Mouse (Mus musculus): ENCODE measurements around the gene Srek1. TPM values are rescaled to one million over a fixed set of nuclear protein-coding genes. Genes with fewer than 3 reads are reported as not detected.
A peak's percentile ranks its signal among the peaks of the same experiment; 100 is the strongest.

Srek1 gene
- total and polyA plus RNA-seq, 2 experiments, result 16.2 to 33.1 TPM

GRCm38 (mm10) chr13:103710359-103710781, 64.0 kb downstream of the Srek1 start:
- no peak for DNase-seq (ENCODE audit: extremely low read depth, low read depth, low spot score)
- Histone ChIP-seq H3K4me3 (ENCODE audit: insufficient read depth, low read depth, low read length) (no peak overlapping the region), H3K79me2 (ENCODE audit: control insufficient read depth, insufficient read depth, low read length) (no peaks in the 10 kb centered on the region), H3K4me1 (ENCODE audit: control insufficient read depth, insufficient read depth, low read length) (no peaks in the 10 kb centered on the region), H3K36me3 (ENCODE audit: control insufficient read depth, insufficient read depth, low read length) (no peaks in the 10 kb centered on the region), H3K9ac (ENCODE audit: low read depth, low read length) (no peak overlapping the region), H3K27ac (replicated peaks; ENCODE audit: insufficient read depth, low read depth, low read length) (no peak overlapping the region), H3K27me3 (ENCODE audit: control insufficient read depth, insufficient read depth, low read length) (no peaks in the 10 kb centered on the region)
- WGBS, result 59% methylated on average over 7 of the region's 7 CpGs
- TF ChIP-seq CTCF (IDR thresholded peaks at IDR 0.05; ENCODE audit: low read depth, low read length) (peak; percentile 48), POLR2A (IDR thresholded peaks at IDR 0.05; ENCODE audit: extremely low read depth, insufficient read depth, low read length) (no peak)

- 64% methylated on average over 6 of the region's 6 CpGs for WGBS
- Histone ChIP-seq H3K27me3 (ENCODE audit: control insufficient read depth, insufficient read depth, low read length) (no peaks in the 10 kb centered on the region), H3K4me3 (ENCODE audit: insufficient read depth, low read depth, low read length) (no peak overlapping the region), H3K4me1 (ENCODE audit: control insufficient read depth, insufficient read depth, low read length) (no peaks in the 10 kb centered on the region), H3K27ac (replicated peaks; ENCODE audit: insufficient read depth, low read depth, low read length) (no peak overlapping the region), H3K9ac (ENCODE audit: low read depth, low read length) (no peak overlapping the region), H3K36me3 (ENCODE audit: control insufficient read depth, insufficient read depth, low read length) (no peaks in the 10 kb centered on the region), H3K79me2 (ENCODE audit: control insufficient read depth, insufficient read depth, low read length) (no peaks in the 10 kb centered on the region)
- DNase-seq (ENCODE audit: extremely low read depth, low read depth, low spot score), result no peak
- TF ChIP-seq CTCF (IDR thresholded peaks at IDR 0.05; ENCODE audit: low read depth, low read length) (no peak), POLR2A (IDR thresholded peaks at IDR 0.05; ENCODE audit: extremely low read depth, insufficient read depth, low read length) (no peak)
These were observed 68.9 kb downstream of the Srek1 start for GRCm38 (mm10) chr13:103705436-103705978.

- TF ChIP-seq POLR2A (IDR thresholded peaks at IDR 0.05; ENCODE audit: extremely low read depth, insufficient read depth, low read length), result no peak
- TF ChIP-seq CTCF (IDR thresholded peaks at IDR 0.05; ENCODE audit: low read depth, low read length), result no peak
- Histone ChIP-seq H3K4me1 (ENCODE audit: control insufficient read depth, insufficient read depth, low read length) (no peaks in the 10 kb centered on the region), H3K27me3 (ENCODE audit: control insufficient read depth, insufficient read depth, low read length) (no peaks in the 10 kb centered on the region), H3K4me3 (ENCODE audit: insufficient read depth, low read depth, low read length) (no peak overlapping the region), H3K9ac (ENCODE audit: low read depth, low read length) (no peak overlapping the region), H3K79me2 (ENCODE audit: control insufficient read depth, insufficient read depth, low read length) (no peaks in the 10 kb centered on the region), H3K27ac (replicated peaks; ENCODE audit: insufficient read depth, low read depth, low read length) (no peak overlapping the region), H3K36me3 (ENCODE audit: control insufficient read depth, insufficient read depth, low read length) (no peaks in the 10 kb centered on the region)
- DNase-seq (ENCODE audit: extremely low read depth, low read depth, low spot score), result no peak
- 86% methylated on average over 6 of the region's 6 CpGs for WGBS
These were observed 70.6 kb downstream of the Srek1 start for GRCm38 (mm10) chr13:103703833-103704232.

GRCm38 (mm10) chr13:103703386-103703785, 71.0 kb downstream of the Srek1 start:
- no peaks in the 10 kb centered on the region for H3K27me3 ChIP-seq (ENCODE audit: control insufficient read depth, insufficient read depth, low read length)
- no peak overlapping the region for H3K9ac ChIP-seq (ENCODE audit: low read depth, low read length)
- H3K4me3 ChIP-seq (ENCODE audit: insufficient read depth, low read depth, low read length), result no peak overlapping the region
- H3K4me1 ChIP-seq (ENCODE audit: control insufficient read depth, insufficient read depth, low read length), result no peaks in the 10 kb centered on the region
- H3K36me3 ChIP-seq (ENCODE audit: control insufficient read depth, insufficient read depth, low read length), result no peaks in the 10 kb centered on the region
- DNase-seq (ENCODE audit: extremely low read depth, low read depth, low spot score), result peak; percentile 24
- H3K27ac ChIP-seq (replicated peaks; ENCODE audit: insufficient read depth, low read depth, low read length), result no peak overlapping the region
- WGBS, result 41% methylated on average over 7 of the region's 7 CpGs
- no peaks in the 10 kb centered on the region for H3K79me2 ChIP-seq (ENCODE audit: control insufficient read depth, insufficient read depth, low read length)
- peak; percentile 88 for TF ChIP-seq CTCF (IDR thresholded peaks at IDR 0.05; ENCODE audit: low read depth, low read length)
- TF ChIP-seq POLR2A (IDR thresholded peaks at IDR 0.05; ENCODE audit: extremely low read depth, insufficient read depth, low read length), result no peak

- no peak overlapping the region for H3K27ac ChIP-seq (replicated peaks; ENCODE audit: insufficient read depth, low read depth, low read length)
These were observed 72.1 kb downstream of the Srek1 start for GRCm38 (mm10) chr13:103702266-103702665.

GRCm38 (mm10) chr13:103700752-103701151, 73.7 kb downstream of the Srek1 start:
- no peaks in the 10 kb centered on the region for H3K27me3 ChIP-seq (ENCODE audit: control insufficient read depth, insufficient read depth, low read length)
- 74% methylated on average over 2 of the region's 2 CpGs for WGBS
- H3K4me3 ChIP-seq (ENCODE audit: insufficient read depth, low read depth, low read length), result no peak overlapping the region
- H3K36me3 ChIP-seq (ENCODE audit: control insufficient read depth, insufficient read depth, low read length), result no peaks in the 10 kb centered on the region
- H3K79me2 ChIP-seq (ENCODE audit: control insufficient read depth, insufficient read depth, low read length), result no peaks in the 10 kb centered on the region
- H3K9ac ChIP-seq (ENCODE audit: low read depth, low read length), result no peak overlapping the region
- H3K4me1 ChIP-seq (ENCODE audit: control insufficient read depth, insufficient read depth, low read length), result no peaks in the 10 kb centered on the region
- TF ChIP-seq CTCF (IDR thresholded peaks at IDR 0.05; ENCODE audit: low read depth, low read length) (no peak), POLR2A (IDR thresholded peaks at IDR 0.05; ENCODE audit: extremely low read depth, insufficient read depth, low read length) (no peak)
- no peak overlapping the region for H3K27ac ChIP-seq (replicated peaks; ENCODE audit: insufficient read depth, low read depth, low read length)
- no peak for DNase-seq (ENCODE audit: extremely low read depth, low read depth, low spot score)

More at GRCm38 (mm10) chr13:103702266-103702665, 72.1 kb downstream of the Srek1 start:
- Histone ChIP-seq H3K79me2 (ENCODE audit: control insufficient read depth, insufficient read depth, low read length) (no peaks in the 10 kb centered on the region), H3K27me3 (ENCODE audit: control insufficient read depth, insufficient read depth, low read length) (no peaks in the 10 kb centered on the region), H3K36me3 (ENCODE audit: control insufficient read depth, insufficient read depth, low read length) (no peaks in the 10 kb centered on the region), H3K4me1 (ENCODE audit: control insufficient read depth, insufficient read depth, low read length) (no peaks in the 10 kb centered on the region), H3K9ac (ENCODE audit: low read depth, low read length) (no peak overlapping the region), H3K4me3 (ENCODE audit: insufficient read depth, low read depth, low read length) (no peak overlapping the region)
- WGBS, result 74% methylated on average over 3 of the region's 3 CpGs
- DNase-seq (ENCODE audit: extremely low read depth, low read depth, low spot score), result no peak
- TF ChIP-seq POLR2A (IDR thresholded peaks at IDR 0.05; ENCODE audit: extremely low read depth, insufficient read depth, low read length), result no peak
- no peak for TF ChIP-seq CTCF (IDR thresholded peaks at IDR 0.05; ENCODE audit: low read depth, low read length)
